Mouse (Mus musculus): ENCODE results near the gene Sorcs3. TPM values are rescaled to one million over a fixed set of nuclear protein-coding genes. Genes with fewer than 3 reads are reported as not detected.

Sorcs3 gene
- polyA plus RNA-seq, 1 experiment from 2014 or later: 0.48 TPM

- DNase-seq (ENCODE audit: low spot score) (no peak), ATAC-seq (replicated peaks; ENCODE audit: low FRiP score) (no peak)
- Histone ChIP-seq H3K4me2 (no peak overlapping the region), H3K4me1 (replicated peaks; ENCODE audit: control insufficient read depth, insufficient read depth, low read length) (no peaks in the 10 kb centered on the region), H3K9me3 (ENCODE audit: control insufficient read depth, low read length) (no peaks in the 10 kb centered on the region), H3K27me3 (replicated peaks; ENCODE audit: control insufficient read depth, insufficient read depth, low read length) (no peaks in the 10 kb centered on the region), H3K36me3 (ENCODE audit: control insufficient read depth, insufficient read depth, low read length) (no peaks in the 10 kb centered on the region), H3K9ac (ENCODE audit: low read depth, low read length) (no peak overlapping the region), H3K27ac (ENCODE audit: low read depth, low read length) (no peak overlapping the region), H3K4me3 (ENCODE audit: low read depth, low read length) (no peak overlapping the region)
- 64% methylated on average over 3 of the region's 3 CpGs for WGBS
These were observed 95.5 kb downstream of the Sorcs3 start for GRCm38 (mm10) chr19:48301300-48301699.

- WGBS: 85% methylated on average over 8 of the region's 8 CpGs
- ATAC-seq (replicated peaks; ENCODE audit: low FRiP score) (no peak), DNase-seq (ENCODE audit: low spot score) (no peak)
- Histone ChIP-seq H3K9ac (ENCODE audit: low read depth, low read length) (no peak overlapping the region), H3K27ac (ENCODE audit: low read depth, low read length) (no peak overlapping the region), H3K27me3 (replicated peaks; ENCODE audit: control insufficient read depth, insufficient read depth, low read length) (no peaks in the 10 kb centered on the region), H3K9me3 (ENCODE audit: control insufficient read depth, low read length) (no peaks in the 10 kb centered on the region), H3K36me3 (ENCODE audit: control insufficient read depth, insufficient read depth, low read length) (no peaks in the 10 kb centered on the region), H3K4me3 (ENCODE audit: low read depth, low read length) (no peak overlapping the region), H3K4me2 (no peak overlapping the region), H3K4me1 (replicated peaks; ENCODE audit: control insufficient read depth, insufficient read depth, low read length) (no peaks in the 10 kb centered on the region)
These were observed 102.5 kb downstream of the Sorcs3 start for GRCm38 (mm10) chr19:48308341-48308740.

GRCm38 (mm10) chr19:48309531-48310337 is 103.9 kb downstream of the Sorcs3 start:
- ATAC-seq (replicated peaks; ENCODE audit: low FRiP score) (no peak), DNase-seq (ENCODE audit: low spot score) (no peak)
- H3K9ac ChIP-seq (ENCODE audit: low read depth, low read length): no peak overlapping the region
- no peaks in the 10 kb centered on the region for H3K27me3 ChIP-seq (replicated peaks; ENCODE audit: control insufficient read depth, insufficient read depth, low read length)
- 75% methylated on average over 15 of the region's 15 CpGs for WGBS
- no peak overlapping the region for H3K4me2 ChIP-seq
- H3K4me1 ChIP-seq (replicated peaks; ENCODE audit: control insufficient read depth, insufficient read depth, low read length): no peaks in the 10 kb centered on the region
- no peaks in the 10 kb centered on the region for H3K36me3 ChIP-seq (ENCODE audit: control insufficient read depth, insufficient read depth, low read length)
- H3K27ac ChIP-seq (ENCODE audit: low read depth, low read length): no peak overlapping the region
- no peaks in the 10 kb centered on the region for H3K9me3 ChIP-seq (ENCODE audit: control insufficient read depth, low read length)
- no peak overlapping the region for H3K4me3 ChIP-seq (ENCODE audit: low read depth, low read length)

- Histone ChIP-seq H3K4me3 (ENCODE audit: low read depth, low read length) (no peak overlapping the region), H3K4me1 (replicated peaks; ENCODE audit: control insufficient read depth, insufficient read depth, low read length) (no peaks in the 10 kb centered on the region), H3K9ac (ENCODE audit: low read depth, low read length) (no peak overlapping the region), H3K27ac (ENCODE audit: low read depth, low read length) (no peak overlapping the region), H3K36me3 (ENCODE audit: control insufficient read depth, insufficient read depth, low read length) (no peaks in the 10 kb centered on the region), H3K4me2 (no peak overlapping the region), H3K27me3 (replicated peaks; ENCODE audit: control insufficient read depth, insufficient read depth, low read length) (no peaks in the 10 kb centered on the region), H3K9me3 (ENCODE audit: control insufficient read depth, low read length) (no peaks in the 10 kb centered on the region)
- no peak for ATAC-seq (replicated peaks; ENCODE audit: low FRiP score)
- WGBS: 80% methylated on average over 6 of the region's 6 CpGs
- no peak for DNase-seq (ENCODE audit: low spot score)
These were observed 104.5 kb downstream of the Sorcs3 start for GRCm38 (mm10) chr19:48310338-48310710.

GRCm38 (mm10) chr19:48313776-48314175 is 108.0 kb downstream of the Sorcs3 start:
- Histone ChIP-seq H3K27me3 (replicated peaks; ENCODE audit: control insufficient read depth, insufficient read depth, low read length) (no peaks in the 10 kb centered on the region), H3K36me3 (ENCODE audit: control insufficient read depth, insufficient read depth, low read length) (no peaks in the 10 kb centered on the region), H3K9ac (ENCODE audit: low read depth, low read length) (no peak overlapping the region), H3K4me1 (replicated peaks; ENCODE audit: control insufficient read depth, insufficient read depth, low read length) (no peaks in the 10 kb centered on the region), H3K4me3 (ENCODE audit: low read depth, low read length) (no peak overlapping the region), H3K9me3 (ENCODE audit: control insufficient read depth, low read length) (no peaks in the 10 kb centered on the region), H3K27ac (ENCODE audit: low read depth, low read length) (no peak overlapping the region), H3K4me2 (no peak overlapping the region)
- WGBS: 86% methylated on average over 9 of the region's 9 CpGs
- no peak for DNase-seq (ENCODE audit: low spot score)
- no peak for ATAC-seq (replicated peaks; ENCODE audit: low FRiP score)

GRCm38 (mm10) chr19:48327115-48327514 is 121.3 kb downstream of the Sorcs3 start:
- ATAC-seq (replicated peaks; ENCODE audit: low FRiP score) (no peak), DNase-seq (ENCODE audit: low spot score) (no peak)
- Histone ChIP-seq H3K36me3 (ENCODE audit: control insufficient read depth, insufficient read depth, low read length) (no peaks in the 10 kb centered on the region), H3K27ac (ENCODE audit: low read depth, low read length) (no peak overlapping the region), H3K9me3 (ENCODE audit: control insufficient read depth, low read length) (no peaks in the 10 kb centered on the region), H3K27me3 (replicated peaks; ENCODE audit: control insufficient read depth, insufficient read depth, low read length) (no peaks in the 10 kb centered on the region), H3K9ac (ENCODE audit: low read depth, low read length) (no peak overlapping the region), H3K4me2 (no peak overlapping the region), H3K4me1 (replicated peaks; ENCODE audit: control insufficient read depth, insufficient read depth, low read length) (no peaks in the 10 kb centered on the region), H3K4me3 (ENCODE audit: low read depth, low read length) (no peak overlapping the region)
- WGBS: 70% methylated on average over 6 of the region's 6 CpGs

- Histone ChIP-seq H3K9me3 (ENCODE audit: control insufficient read depth, low read length) (no peaks in the 10 kb centered on the region), H3K4me3 (ENCODE audit: low read depth, low read length) (no peak overlapping the region), H3K36me3 (ENCODE audit: control insufficient read depth, insufficient read depth, low read length) (no peaks in the 10 kb centered on the region), H3K27me3 (replicated peaks; ENCODE audit: control insufficient read depth, insufficient read depth, low read length) (no peaks in the 10 kb centered on the region), H3K4me1 (replicated peaks; ENCODE audit: control insufficient read depth, insufficient read depth, low read length) (no peaks in the 10 kb centered on the region), H3K27ac (ENCODE audit: low read depth, low read length) (no peak overlapping the region), H3K9ac (ENCODE audit: low read depth, low read length) (no peak overlapping the region), H3K4me2 (no peak overlapping the region)
- no peak for DNase-seq (ENCODE audit: low spot score)
- WGBS: 73% methylated on average over 8 of the region's 8 CpGs
- no peak for ATAC-seq (replicated peaks; ENCODE audit: low FRiP score)
These were observed 122.3 kb downstream of the Sorcs3 start for GRCm38 (mm10) chr19:48328171-48328570.

GRCm38 (mm10) chr19:48331640-48332039 is 125.8 kb downstream of the Sorcs3 start:
- H3K27ac ChIP-seq (ENCODE audit: low read depth, low read length): no peak overlapping the region
- H3K27me3 ChIP-seq (replicated peaks; ENCODE audit: control insufficient read depth, insufficient read depth, low read length): no peaks in the 10 kb centered on the region
- H3K9me3 ChIP-seq (ENCODE audit: control insufficient read depth, low read length): no peaks in the 10 kb centered on the region
- no peaks in the 10 kb centered on the region for H3K36me3 ChIP-seq (ENCODE audit: control insufficient read depth, insufficient read depth, low read length)
- DNase-seq (ENCODE audit: low spot score) (no peak), ATAC-seq (replicated peaks; ENCODE audit: low FRiP score) (no peak)
- no peak overlapping the region for H3K9ac ChIP-seq (ENCODE audit: low read depth, low read length)
- H3K4me2 ChIP-seq: no peak overlapping the region
- 13% methylated on average over 1 of the region's 1 CpGs for WGBS
- no peak overlapping the region for H3K4me3 ChIP-seq (ENCODE audit: low read depth, low read length)
- no peaks in the 10 kb centered on the region for H3K4me1 ChIP-seq (replicated peaks; ENCODE audit: control insufficient read depth, insufficient read depth, low read length)

- no peak for ATAC-seq (replicated peaks; ENCODE audit: low FRiP score)
- 66% methylated on average over 2 of the region's 2 CpGs for WGBS
- no peak overlapping the region for H3K4me3 ChIP-seq (ENCODE audit: low read depth, low read length)
- no peaks in the 10 kb centered on the region for H3K9me3 ChIP-seq (ENCODE audit: control insufficient read depth, low read length)
- H3K9ac ChIP-seq (ENCODE audit: low read depth, low read length): no peak overlapping the region
- H3K27me3 ChIP-seq (replicated peaks; ENCODE audit: control insufficient read depth, insufficient read depth, low read length): no peaks in the 10 kb centered on the region
- no peaks in the 10 kb centered on the region for H3K36me3 ChIP-seq (ENCODE audit: control insufficient read depth, insufficient read depth, low read length)
- H3K4me1 ChIP-seq (replicated peaks; ENCODE audit: control insufficient read depth, insufficient read depth, low read length): no peaks in the 10 kb centered on the region
- H3K4me2 ChIP-seq: no peak overlapping the region
- DNase-seq (ENCODE audit: low spot score): no peak
- no peak overlapping the region for H3K27ac ChIP-seq (ENCODE audit: low read depth, low read length)
These were observed 127.3 kb downstream of the Sorcs3 start for GRCm38 (mm10) chr19:48333085-48333484.

Measured in liver, embryonic 11.5 days (tissue).